Mouse (Mus musculus) right cerebral cortex, postnatal 36 days (tissue): ENCODE results near the gene Htr1b.

Source experiments
- DNase-seq, 2 experiments: peaks; one replicate each; pipeline ENCODE4 v3.0.0; 2022; ENCODE audit warnings: low spot score in 2 of 2, mixed read lengths in 1 of 2

Htr1b gene

GRCm38 (mm10) chr9:81633437-81633973, at the start of gene Htr1b:
Htr1b (minus strand) TSS chr9:81633828.
- peak; percentile 34 to 44 for DNase-seq

DNA sequence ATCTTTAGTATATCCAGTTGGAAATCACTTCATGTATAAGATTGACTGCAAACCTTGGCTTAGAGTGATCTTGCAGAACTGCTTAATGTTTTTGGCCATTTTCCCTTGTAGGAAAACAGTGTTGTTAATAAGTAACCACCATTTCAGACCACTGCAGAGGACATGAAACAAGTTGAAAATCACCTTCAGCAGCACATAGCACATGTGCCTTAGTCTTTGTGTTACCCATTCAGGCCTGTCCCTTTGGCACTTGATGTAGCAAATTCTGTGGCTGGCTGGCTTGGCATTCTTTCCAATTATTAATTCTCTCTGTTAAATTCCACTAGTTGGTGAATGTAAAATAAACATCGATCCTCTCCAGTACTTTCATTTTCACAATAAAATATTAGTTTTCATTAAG, 43.1 kb upstream of the Htr1b start:
- DNase-seq, result no peak

DNA sequence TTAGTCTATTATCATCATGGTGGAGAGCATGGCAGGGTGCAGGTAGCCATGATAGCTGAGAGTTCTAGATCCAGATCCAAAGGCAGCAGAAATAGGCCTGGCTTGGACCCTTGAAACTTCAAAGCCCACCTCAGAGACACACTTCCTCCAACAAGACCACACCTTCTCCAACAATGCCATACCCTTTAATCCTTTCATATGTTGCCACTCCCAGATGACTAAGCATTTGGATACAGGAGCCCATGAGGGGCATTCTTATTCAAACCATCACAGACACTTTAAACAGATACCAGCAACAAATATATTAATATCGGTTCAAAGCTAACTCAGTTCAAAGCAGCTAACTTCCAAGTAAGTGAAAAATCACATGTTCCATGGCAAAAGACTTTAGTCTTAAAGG, 3.9 kb upstream of the Htr1b start:
- no peak for DNase-seq

DNA sequence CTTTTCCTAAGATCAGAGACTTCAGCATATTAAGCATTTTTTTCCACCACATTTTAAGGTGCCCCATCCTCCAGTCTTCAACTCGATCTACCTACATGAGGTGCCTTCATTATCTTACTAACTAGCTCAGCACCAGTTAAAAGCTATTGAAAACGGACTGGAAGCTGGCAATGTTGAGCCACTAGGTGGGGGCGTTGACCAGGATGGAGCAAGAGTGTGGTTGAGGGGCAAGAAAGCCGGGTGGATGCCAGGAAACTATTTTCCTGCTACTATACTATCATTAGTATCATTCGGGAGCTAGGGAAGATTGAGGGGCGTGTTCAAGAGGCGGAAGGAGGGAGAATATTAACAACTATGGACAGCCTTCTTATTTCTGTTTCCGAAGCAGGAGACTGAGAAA, 1.5 kb upstream of the Htr1b start:
- DNase-seq, result no peak

- no peak for DNase-seq
Measured at GRCm38 (mm10) chr9:81634163-81634562, 535 bp upstream of the Htr1b start.

GRCm38 (mm10) chr9:81632736-81633436, 742 bp downstream of the Htr1b start:
- DNase-seq, result no peak

- no peak for DNase-seq
Measured at GRCm38 (mm10) chr9:81632191-81632735, 1.4 kb downstream of the Htr1b start.

GRCm38 (mm10) chr9:81631581-81632091, 2.0 kb downstream of the Htr1b start:
- no peak for DNase-seq

DNA sequence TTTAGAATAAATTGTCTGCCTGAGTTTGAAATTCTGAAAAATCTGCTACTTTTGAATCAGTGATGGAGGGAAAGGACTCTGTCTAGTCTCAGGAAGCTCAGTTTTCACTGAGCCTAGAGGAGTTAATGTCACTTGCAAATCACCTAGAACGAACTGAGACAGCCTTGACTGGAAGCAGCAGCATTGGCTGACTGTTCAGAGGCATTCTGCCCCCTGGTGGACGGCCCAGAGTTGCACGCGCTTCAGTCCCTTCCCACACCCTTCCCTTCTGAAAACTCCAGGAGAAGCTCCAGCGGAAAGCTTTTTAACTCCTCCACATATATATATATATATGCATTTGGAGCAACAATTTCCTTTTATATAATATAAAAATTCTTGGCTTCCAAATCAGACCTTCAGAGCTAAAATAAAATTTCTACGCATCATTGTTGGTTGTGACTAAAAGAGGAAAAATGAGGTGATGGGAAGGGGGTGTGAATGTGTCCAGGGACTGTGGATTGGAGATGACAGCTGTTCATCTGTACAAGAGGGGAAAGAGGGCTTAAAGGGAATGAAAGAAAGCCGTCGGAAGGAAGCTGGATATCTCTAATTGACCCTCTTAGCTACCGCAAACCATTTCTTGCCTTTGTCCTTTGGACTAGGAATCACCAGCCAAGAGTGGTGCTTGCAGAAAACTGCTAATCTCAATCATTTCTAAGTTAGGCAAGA, 6.6 kb downstream of the Htr1b start:
- peak; percentile 80 to 83 for DNase-seq

GRCm38 (mm10) chr9:81625898-81626297, 7.7 kb downstream of the Htr1b start:
- no peak for DNase-seq

DNA sequence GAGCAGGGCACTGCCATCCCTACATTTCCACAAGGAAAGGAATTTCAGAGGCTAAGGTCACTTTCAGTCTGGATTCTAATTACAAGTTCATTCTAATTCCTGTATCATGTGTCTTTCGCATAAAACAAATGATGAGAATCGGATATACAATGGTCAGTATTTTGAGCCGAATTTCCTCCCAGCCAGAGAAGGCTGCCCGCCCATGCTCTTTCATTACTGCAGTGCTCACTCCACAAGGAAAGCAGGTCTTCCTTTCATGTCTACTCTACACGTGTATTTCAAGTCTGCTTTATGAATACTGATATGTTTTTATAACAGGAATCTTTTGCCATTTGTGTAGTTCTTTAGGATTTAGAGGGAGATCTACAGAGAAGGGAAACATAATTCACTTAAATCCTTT, 10.8 kb downstream of the Htr1b start:
- DNase-seq, result no peak

GRCm38 (mm10) chr9:81611022-81611421, 22.6 kb downstream of the Htr1b start:
- no peak for DNase-seq
